Mouse (Mus musculus) testis, adult 2 months (tissue): ENCODE measurements at regions not wholly inside any gene's neighbourhood (a gene's known extent, or its start where the extent isn't known, plus 50 kb on each side); places are given as distances from the start of the nearest gene placed in this dataset.

Source experiments
- H3K27ac ChIP-seq: fragments of 200-500 bp; 2 replicates; pipeline ENCODE4 v1.5.1; 2012; ENCODE audit warnings: low read depth, low read length; ENCODE audit not compliant: control insufficient read depth, insufficient read depth
- H3K27me3 ChIP-seq: fragments of 200-500 bp; 2 replicates; pipeline ENCODE4 v1.6.1; 2012; ENCODE audit warnings: mild to moderate bottlenecking, low read length, moderate library complexity; ENCODE audit not compliant: control insufficient read depth, insufficient read depth
- H3K36me3 ChIP-seq: fragments of 200-500 bp; 2 replicates; pipeline ENCODE4 v1.6.1; 2012; ENCODE audit warnings: mild to moderate bottlenecking, low read length; ENCODE audit not compliant: control insufficient read depth, insufficient read depth
- H3K4me1 ChIP-seq: fragments of 200-500 bp; 2 replicates; pipeline ENCODE4 v1.6.1; 2012; ENCODE audit warnings: low read length; ENCODE audit not compliant: control insufficient read depth, insufficient read depth
- H3K4me3 ChIP-seq: fragments of 200-500 bp; 2 replicates; pipeline ENCODE4 v1.5.1; 2012; ENCODE audit warnings: low read depth, mild to moderate bottlenecking, low read length, moderate library complexity, mixed read lengths; ENCODE audit not compliant: control insufficient read depth
- CTCF ChIP-seq: fragments of 200-500 bp; IDR thresholded peaks from 2 replicates; pipeline ENCODE4 v1.5.1; 2012; ENCODE audit warnings: low read depth, mild to moderate bottlenecking, inconsistent platforms, low read length, moderate library complexity; ENCODE audit not compliant: control insufficient read depth, insufficient read depth, insufficient replicate concordance
- POLR2A ChIP-seq: fragments of 200-500 bp; IDR thresholded peaks from 2 replicates; pipeline ENCODE4 v1.6.1; 2012; ENCODE audit warnings: low read depth, mild to moderate bottlenecking, inconsistent platforms, low read length, moderate library complexity; ENCODE audit not compliant: control insufficient read depth

- TF ChIP-seq CTCF (no peak), POLR2A (no peak)
- no peaks in the 10 kb centered on the region for H3K36me3 ChIP-seq
- H3K27ac ChIP-seq = no peak overlapping the region
- H3K4me1 ChIP-seq = no peaks in the 10 kb centered on the region
- H3K27me3 ChIP-seq = no peaks in the 10 kb centered on the region
- H3K4me3 ChIP-seq = no peak overlapping the region
Observed at GRCm38 (mm10) chr10:17008683-17009082, 714.3 kb upstream of the Cited2 start.

GRCm38 (mm10) chr10:17010047-17010446, 713.0 kb upstream of the Cited2 start:
- TF ChIP-seq CTCF = no peak
- TF ChIP-seq POLR2A = no peak
- H3K27ac ChIP-seq = no peak overlapping the region
- no peaks in the 10 kb centered on the region for H3K36me3 ChIP-seq
- no peaks in the 10 kb centered on the region for H3K4me1 ChIP-seq
- H3K4me3 ChIP-seq = no peak overlapping the region
- H3K27me3 ChIP-seq = no peaks in the 10 kb centered on the region

GRCm38 (mm10) chr10:17011876-17012275, 711.1 kb upstream of the Cited2 start:
- H3K27me3 ChIP-seq = no peaks in the 10 kb centered on the region
- no peak overlapping the region for H3K4me3 ChIP-seq
- H3K4me1 ChIP-seq = no peaks in the 10 kb centered on the region
- no peaks in the 10 kb centered on the region for H3K36me3 ChIP-seq
- no peak overlapping the region for H3K27ac ChIP-seq
- TF ChIP-seq CTCF (no peak), POLR2A (no peak)

- Histone ChIP-seq H3K36me3 (no peaks in the 10 kb centered on the region), H3K4me1 (no peaks in the 10 kb centered on the region), H3K27ac (no peak overlapping the region), H3K27me3 (no peaks in the 10 kb centered on the region), H3K4me3 (no peak overlapping the region)
- TF ChIP-seq CTCF = no peak
Observed at GRCm38 (mm10) chr10:17012541-17012975, 710.5 kb upstream of the Cited2 start.

- no peaks in the 10 kb centered on the region for H3K27me3 ChIP-seq
- TF ChIP-seq CTCF (no peak), POLR2A (no peak)
- H3K27ac ChIP-seq = no peak overlapping the region
- no peak overlapping the region for H3K4me3 ChIP-seq
- H3K4me1 ChIP-seq = no peaks in the 10 kb centered on the region
- H3K36me3 ChIP-seq = no peaks in the 10 kb centered on the region
Observed at GRCm38 (mm10) chr10:17014826-17015225, 708.2 kb upstream of the Cited2 start.

GRCm38 (mm10) chr10:17016854-17017253, 706.2 kb upstream of the Cited2 start:
- Histone ChIP-seq H3K27ac (no peak overlapping the region), H3K27me3 (no peaks in the 10 kb centered on the region), H3K36me3 (no peaks in the 10 kb centered on the region), H3K4me1 (no peaks in the 10 kb centered on the region), H3K4me3 (no peak overlapping the region)
- TF ChIP-seq CTCF = no peak
- no peak for TF ChIP-seq POLR2A

GRCm38 (mm10) chr10:17022216-17023158, 700.5 kb upstream of the Cited2 start:
- TF ChIP-seq CTCF (no peak), POLR2A (no peak)
- no peak overlapping the region for H3K4me3 ChIP-seq

More at GRCm38 (mm10) chr10:17022216-17023158, 700.5 kb upstream of the Cited2 start:
- Histone ChIP-seq H3K27me3 (no peaks in the 10 kb centered on the region), H3K36me3 (no peaks in the 10 kb centered on the region), H3K4me1 (no peaks in the 10 kb centered on the region), H3K27ac (no peak overlapping the region)
